Mouse (Mus musculus): ENCODE measurements around the gene Ano6.

DNA sequence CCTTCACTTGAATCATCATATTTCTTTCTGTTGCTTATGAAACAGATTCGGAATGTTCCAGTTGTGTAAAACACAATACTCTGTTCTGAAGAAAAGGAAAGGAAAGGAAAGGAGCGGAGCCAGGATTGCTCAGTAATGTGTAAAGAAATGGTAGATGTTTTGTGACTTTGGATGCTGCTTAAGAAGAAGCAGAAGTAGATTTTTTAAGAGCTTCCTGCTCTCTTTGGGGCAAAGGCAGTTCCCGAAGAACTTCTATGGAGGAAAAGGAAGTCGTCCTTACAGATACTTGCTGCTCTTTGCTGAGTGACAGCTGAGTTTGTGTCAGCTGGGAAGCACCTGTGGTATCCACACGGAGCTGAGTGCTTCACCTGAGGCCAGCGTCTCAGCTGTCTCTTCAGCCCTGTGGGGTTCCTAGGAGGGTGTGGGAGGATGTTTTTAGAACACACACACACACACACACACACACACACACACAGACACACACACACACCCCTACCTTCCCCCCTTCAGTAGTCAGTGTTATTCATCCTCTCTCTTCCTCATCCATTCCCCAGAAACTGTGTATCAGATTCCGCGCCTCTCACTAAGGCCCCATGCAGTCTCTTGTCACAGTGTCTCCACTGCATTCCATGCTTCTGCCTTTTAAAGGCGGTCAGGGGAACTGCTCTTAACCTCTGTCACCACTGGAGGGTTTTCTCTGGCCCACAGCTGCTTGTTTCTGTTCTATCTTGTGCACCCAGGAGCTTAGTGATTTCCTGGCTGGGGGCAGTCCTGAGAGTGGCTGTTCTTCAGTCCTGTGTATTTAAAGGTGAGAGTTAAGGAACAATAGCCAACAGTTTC lies 6.7 kb downstream of the Ano6 start:
- TF ChIP-seq POLR2A (IDR thresholded peaks at IDR 0.05; ENCODE audit: borderline replicate concordance, insufficient read depth, low read length) = no peak
- no peak for TF ChIP-seq CTCF (IDR thresholded peaks at IDR 0.05; ENCODE audit: borderline replicate concordance, insufficient read depth, low read depth, low read length)

Data from cerebellum, adult 2 months (tissue).